Comparison of ENCODE assay signal across 22 mouse cellular contexts in genomic region chr16:58689555-58690169, GRCm38 (mm10). TPM values are rescaled to one million over a fixed set of nuclear protein-coding genes. Genes with fewer than 3 reads are reported as not detected.
"Had no signal": no experiment of that assay in that cellular context is flagged by ENCODE, and none has a peak within 500 bp of the region (broad histone marks: within the 10 kb centered on the region; RNA-seq: fewer than 3 reads in every experiment).

No protein-coding gene starts in this region.

- H3K27me3 ChIP-seq: kidney, embryonic 15.5 days; limb, embryonic 13.5 days; neural tube, embryonic 12.5 days had no signal

- H3K36me3 ChIP-seq: kidney, embryonic 15.5 days; limb, embryonic 13.5 days; liver, embryonic 15.5 days; midbrain, embryonic 10.5 days; neural tube, embryonic 12.5 days had no signal

- H3K9me3 ChIP-seq: kidney, embryonic 15.5 days; limb, embryonic 13.5 days; liver, embryonic 15.5 days; midbrain, embryonic 10.5 days; neural tube, embryonic 12.5 days had no signal

- H3K4me3 ChIP-seq: kidney, embryonic 15.5 days; limb, embryonic 13.5 days; liver, embryonic 15.5 days; midbrain, embryonic 10.5 days; neural tube, embryonic 12.5 days had no signal

- DNase-seq: kidney, postnatal 14 days; left cerebral cortex, postnatal 4 days; lung, adult 2 months; midbrain, embryonic 14.5 days; thymus, postnatal 4 days had no signal

- H3K4me1 ChIP-seq: kidney, embryonic 15.5 days; limb, embryonic 13.5 days; liver, embryonic 15.5 days; midbrain, embryonic 10.5 days; neural tube, embryonic 12.5 days had no signal

- H3K9ac ChIP-seq: kidney, embryonic 15.5 days; limb, embryonic 13.5 days; liver, embryonic 15.5 days; neural tube, embryonic 12.5 days had no signal

- H3K4me2 ChIP-seq: kidney, embryonic 15.5 days; limb, embryonic 13.5 days; liver, embryonic 15.5 days; neural tube, embryonic 12.5 days had no signal

- H3K27ac ChIP-seq: kidney, embryonic 15.5 days; limb, embryonic 13.5 days; liver, embryonic 15.5 days; midbrain, embryonic 10.5 days; neural tube, embryonic 12.5 days had no signal

RNA-seq across cellular contexts. Expression of gene Gpr15, which starts 29.2 kb away (rescaled TPM):
- total RNA-seq: layer of hippocampus, adult 8-10 months; layer of hippocampus, postnatal 14 days; left cerebral cortex, adult 18-20 months; left cerebral cortex, postnatal 10 days; left cerebral cortex, postnatal 4 days; liver, adult 2 months; monocyte, adult 5-6 weeks had no signal
- polyA plus RNA-seq: kidney, embryonic 15.5 days; limb, embryonic 13.5 days; neural tube, embryonic 12.5 days; stomach, embryonic 16.5 days had no signal

RNA-seq across cellular contexts. Expression of gene E330017A01Rik, which starts 51.1 kb away (rescaled TPM):
- total RNA-seq: layer of hippocampus, adult 8-10 months; layer of hippocampus, postnatal 14 days; left cerebral cortex, adult 18-20 months; left cerebral cortex, postnatal 10 days; left cerebral cortex, postnatal 4 days; liver, adult 2 months; megakaryocyte progenitor cell, adult 5-6 weeks; monocyte, adult 5-6 weeks; neutrophil, adult 5-6 weeks had no signal
- polyA plus RNA-seq: kidney, embryonic 15.5 days; large intestine, adult 2 months; limb, embryonic 13.5 days; liver, adult 2 months; liver, embryonic 15.5 days; lung, adult 2 months; lung, postnatal 0 days; midbrain, embryonic 10.5 days; midbrain, embryonic 14.5 days; stomach, embryonic 16.5 days; thymus, postnatal 0 days had no signal
